Mouse (Mus musculus): ENCODE measurements around the gene Klc1.

Gene Klc1

GRCm38 (mm10) chr12:111770651-111771050, 12.0 kb downstream of the Klc1 start:
- no peak for DNase-seq (ENCODE audit: low read depth, low spot score)

DNA sequence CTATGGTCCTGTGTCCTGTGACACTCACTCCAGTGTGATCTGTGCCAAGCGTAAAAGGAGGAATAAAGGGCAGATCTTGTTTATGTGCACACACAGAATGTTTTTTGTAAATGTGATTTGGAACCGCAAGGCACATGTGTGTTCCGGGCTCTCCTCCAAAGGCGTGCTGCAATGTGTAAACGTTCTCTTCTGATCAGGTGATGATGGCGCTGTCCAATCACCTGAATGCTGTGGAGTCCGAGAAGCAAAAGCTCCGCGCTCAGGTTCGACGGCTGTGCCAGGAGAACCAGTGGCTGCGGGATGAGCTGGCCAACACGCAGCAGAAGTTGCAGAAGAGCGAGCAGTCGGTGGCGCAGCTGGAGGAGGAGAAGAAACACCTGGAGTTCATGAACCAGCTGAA, 15.5 kb downstream of the Klc1 start:
- no peak for DNase-seq (ENCODE audit: low read depth, low spot score)

- DNase-seq (ENCODE audit: low read depth, low spot score), result no peak
Measured at GRCm38 (mm10) chr12:111774845-111775244, 16.2 kb downstream of the Klc1 start.

GRCm38 (mm10) chr12:111777919-111778318, 19.3 kb downstream of the Klc1 start:
- DNase-seq (ENCODE audit: low read depth, low spot score), result no peak

DNA sequence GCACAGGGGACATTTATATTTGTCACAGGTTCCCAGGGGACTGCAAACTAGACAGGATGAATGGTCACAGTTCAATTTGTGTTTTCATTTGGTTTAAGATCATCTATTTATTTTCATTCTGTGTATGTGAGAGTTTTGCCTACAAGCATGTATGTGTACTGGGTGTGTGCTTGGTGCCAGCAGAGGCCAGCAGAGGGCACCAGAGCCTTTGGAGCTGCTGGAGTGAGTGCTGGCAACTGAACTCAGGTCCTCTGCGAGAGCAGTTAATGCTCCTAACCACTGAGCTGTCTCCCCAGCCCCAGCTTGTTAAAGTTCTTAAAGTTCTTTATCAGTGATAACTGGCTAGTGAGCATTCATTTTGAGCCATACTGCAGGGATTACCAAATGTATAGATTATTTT, 20.9 kb downstream of the Klc1 start:
- DNase-seq (ENCODE audit: low read depth, low spot score), result no peak

DNA sequence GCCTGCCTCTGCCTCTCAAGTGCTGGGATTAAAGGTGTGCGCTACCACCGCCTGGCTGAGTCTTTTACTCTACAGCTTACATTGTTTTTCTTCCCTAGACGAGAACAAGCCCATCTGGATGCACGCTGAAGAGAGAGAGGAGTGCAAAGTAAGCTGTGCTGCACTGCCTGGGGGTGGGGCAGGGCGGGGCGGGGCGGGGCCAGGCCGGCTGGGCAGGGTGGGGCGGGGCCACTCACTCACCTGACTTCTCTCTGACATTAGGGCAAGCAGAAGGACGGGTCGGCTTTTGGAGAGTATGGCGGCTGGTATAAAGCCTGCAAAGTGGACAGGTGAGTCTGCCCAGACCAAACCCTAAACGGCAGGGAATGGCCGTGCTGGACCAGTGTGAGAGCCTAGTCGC, 26.5 kb downstream of the Klc1 start:
- DNase-seq (ENCODE audit: low read depth, low spot score), result no peak

DNA sequence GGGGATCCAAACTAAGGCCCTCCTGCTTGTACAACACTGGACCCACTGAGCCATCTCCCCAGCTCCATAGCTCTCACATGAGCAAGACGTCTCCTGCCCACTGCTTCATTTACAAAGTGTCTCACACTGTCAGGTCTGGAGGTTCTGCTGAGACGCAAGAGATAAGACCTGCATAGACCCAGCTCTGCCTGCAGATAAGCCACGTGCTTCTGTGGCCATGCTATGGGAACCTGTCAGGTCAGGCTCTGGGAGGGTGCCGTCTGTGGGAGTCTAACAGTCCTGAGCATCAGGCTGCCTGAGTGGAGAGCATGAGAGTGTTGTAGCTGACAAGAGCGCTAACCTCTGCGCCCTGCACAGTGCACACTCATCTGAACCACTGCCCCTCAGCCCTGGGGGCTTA, 28.4 kb downstream of the Klc1 start:
- no peak for DNase-seq (ENCODE audit: low read depth, low spot score)

DNA sequence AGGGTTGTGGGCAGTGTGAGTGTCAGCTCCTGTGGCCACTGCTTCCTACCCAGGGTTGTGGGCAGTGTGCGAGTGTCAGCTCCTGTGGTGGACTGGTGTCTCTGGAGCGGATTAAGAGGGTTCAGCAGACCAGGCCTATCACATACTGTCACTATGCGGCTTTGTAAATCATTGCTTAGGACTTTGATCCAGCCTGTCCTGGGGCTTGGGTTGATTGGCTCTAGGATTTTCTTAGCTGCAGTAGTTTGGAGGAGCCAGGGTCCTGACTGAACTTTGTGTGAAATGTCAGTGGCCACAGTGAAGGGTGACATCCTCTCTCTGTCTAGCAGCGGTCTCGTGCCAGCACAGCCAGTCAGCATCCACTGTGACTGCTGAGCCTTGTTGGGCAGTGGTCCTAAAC, 31.4 kb downstream of the Klc1 start:
- no peak for DNase-seq (ENCODE audit: low read depth, low spot score)

DNA sequence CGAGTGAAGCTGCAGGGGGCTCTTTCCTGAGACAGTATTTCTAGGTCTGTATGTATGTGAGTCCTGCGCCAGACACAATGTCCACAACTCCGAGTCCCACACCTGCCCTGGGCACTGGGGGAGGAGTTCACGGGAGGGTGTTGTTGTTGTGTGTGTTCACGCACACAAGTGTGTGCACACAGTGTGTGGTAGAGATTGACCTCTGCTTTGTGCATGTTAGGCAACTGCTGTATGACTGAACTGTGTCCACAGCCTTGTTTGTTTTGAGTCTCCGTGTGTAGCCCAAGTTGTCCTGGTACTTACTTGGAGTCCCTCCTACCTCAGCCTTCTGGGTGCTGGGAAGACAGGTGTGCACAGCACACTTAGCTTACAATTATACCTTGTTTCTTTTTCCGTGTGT, 32.0 kb downstream of the Klc1 start:
- no peak for DNase-seq (ENCODE audit: low read depth, low spot score)

GRCm38 (mm10) chr12:111791474-111792104, 32.9 kb downstream of the Klc1 start:
- DNase-seq (ENCODE audit: low read depth, low spot score), result no peak

DNA sequence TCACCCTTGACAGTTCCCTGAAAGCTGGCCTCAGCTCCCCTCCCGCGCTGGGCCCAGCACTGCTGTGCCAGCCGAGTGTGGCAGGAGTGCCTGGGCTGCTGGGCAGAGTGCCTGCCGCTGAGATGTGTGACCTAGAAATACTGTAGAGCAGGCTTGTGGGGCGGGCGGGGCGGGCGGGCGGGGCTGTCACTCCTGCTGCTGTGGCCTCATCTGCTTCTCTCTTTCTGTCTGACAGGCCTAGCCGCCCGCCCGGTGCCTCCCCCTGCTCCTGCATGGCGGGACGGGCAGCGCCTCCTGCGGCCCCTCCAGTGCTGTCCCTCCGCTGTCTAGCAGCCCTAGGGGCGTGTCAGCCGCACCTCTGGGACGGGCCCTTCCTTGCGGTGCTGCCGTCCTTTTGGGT, 35.5 kb downstream of the Klc1 start:
- DNase-seq (ENCODE audit: low read depth, low spot score), result peak; percentile 60

DNA sequence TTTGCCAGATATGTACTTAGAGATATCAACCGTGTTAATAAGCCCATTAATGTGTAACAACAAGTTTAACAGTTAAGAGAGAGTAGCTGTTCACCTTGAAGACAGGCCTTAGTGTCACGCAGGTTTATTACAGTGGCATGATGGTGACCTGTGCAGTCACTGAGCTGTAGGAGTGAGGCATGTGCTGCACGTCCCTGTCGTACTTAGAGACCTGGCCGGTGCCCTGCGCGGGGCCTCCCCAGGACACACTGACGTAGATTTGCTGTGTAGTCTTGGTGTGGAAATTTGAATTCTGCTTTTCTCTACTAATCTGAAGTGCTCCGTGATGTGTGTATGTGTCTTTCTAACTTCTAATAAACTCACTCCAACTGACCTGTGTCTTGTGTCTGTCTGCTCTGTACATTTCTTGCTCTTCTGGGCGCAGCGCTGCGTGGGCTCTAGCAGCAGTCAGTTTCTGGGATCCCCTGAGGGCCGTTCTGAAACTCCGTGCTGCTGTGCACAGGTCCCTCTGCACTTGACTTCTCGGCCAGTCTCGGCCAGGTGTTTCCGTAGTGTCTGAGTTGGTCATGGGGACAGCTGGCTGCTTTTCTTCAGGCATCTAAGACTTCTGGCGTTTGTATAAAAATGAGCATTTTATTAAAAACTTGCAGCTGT, 36.0 kb downstream of the Klc1 start:
- DNase-seq (ENCODE audit: low read depth, low spot score), result no peak

GRCm38 (mm10) chr12:111795180-111795895, 36.7 kb downstream of the Klc1 start:
- no peak for DNase-seq (ENCODE audit: low read depth, low spot score)

- no peak for DNase-seq (ENCODE audit: low read depth, low spot score)
Measured at GRCm38 (mm10) chr12:111797251-111797650, 38.6 kb downstream of the Klc1 start.

DNA sequence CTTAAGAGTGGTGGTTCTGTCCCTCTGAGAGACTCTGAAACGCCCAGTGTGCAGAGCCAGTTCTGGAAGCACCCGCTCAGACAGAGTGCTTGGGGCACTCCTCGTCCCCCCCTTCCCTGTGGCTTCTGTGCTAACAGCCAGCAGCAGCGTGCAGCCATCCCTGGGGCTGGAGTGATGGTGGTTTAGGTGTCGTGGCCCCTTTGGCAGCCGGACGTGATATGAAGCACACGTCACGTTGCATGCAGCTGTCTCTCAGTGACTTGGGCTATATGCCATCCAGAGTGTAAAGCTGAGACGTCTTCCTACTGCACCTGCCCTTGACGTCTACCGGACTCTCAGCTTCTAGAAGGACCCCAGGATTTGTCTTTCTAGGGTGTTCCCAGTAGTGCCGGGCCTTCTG, 39.8 kb downstream of the Klc1 start:
- no peak for DNase-seq (ENCODE audit: low read depth, low spot score)

- DNase-seq (ENCODE audit: low read depth, low spot score), result no peak
Measured at GRCm38 (mm10) chr12:111800459-111801183, 42.0 kb downstream of the Klc1 start.

GRCm38 (mm10) chr12:111803538-111803937, 44.9 kb downstream of the Klc1 start:
- no peak for DNase-seq (ENCODE audit: low read depth, low spot score)

- DNase-seq (ENCODE audit: low read depth, low spot score), result no peak
Measured at GRCm38 (mm10) chr12:111808775-111809174, 50.1 kb downstream of the Klc1 start.

DNA sequence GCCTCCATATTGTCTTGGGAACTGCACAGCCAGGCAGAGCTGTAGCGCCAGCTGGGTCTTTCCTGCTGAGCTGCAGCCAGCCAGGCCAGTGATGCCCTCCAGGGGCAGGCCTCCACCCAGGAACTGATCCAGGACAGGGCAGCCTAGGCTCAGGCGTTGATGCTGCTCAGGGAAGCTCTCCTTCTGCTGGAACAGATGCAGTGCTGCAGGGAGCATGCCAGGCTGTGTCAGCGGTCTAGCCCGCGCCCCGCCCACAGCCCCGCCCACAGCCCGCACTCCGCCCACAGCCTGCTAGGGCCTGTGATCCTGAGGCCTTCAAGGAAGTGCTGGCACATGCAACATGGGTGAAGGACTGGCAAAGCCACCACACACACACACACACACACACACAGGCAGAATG, 51.1 kb downstream of the Klc1 start:
- peak; percentile 81 for DNase-seq (ENCODE audit: low read depth, low spot score)

DNA sequence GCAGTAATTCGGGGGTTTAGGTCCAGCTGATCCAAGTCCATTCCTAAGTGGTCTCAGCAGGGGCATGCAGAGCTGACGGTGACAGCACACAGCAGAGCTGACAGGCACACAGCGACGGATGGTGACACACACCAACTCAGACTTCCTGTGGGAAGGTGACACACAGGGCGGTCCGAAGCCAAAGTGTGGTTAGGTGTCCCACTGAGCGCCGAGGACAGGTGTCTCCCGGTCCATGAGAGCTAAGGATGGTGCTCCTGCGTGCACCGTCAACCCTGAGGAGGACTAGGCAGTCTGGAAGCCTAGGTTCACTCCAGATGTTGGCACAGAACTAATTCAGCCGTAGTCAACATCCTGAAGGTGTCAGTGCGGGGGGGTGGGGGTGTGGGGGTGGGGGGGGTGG, 53.4 kb downstream of the Klc1 start:
- DNase-seq (ENCODE audit: low read depth, low spot score), result no peak

- DNase-seq (ENCODE audit: low read depth, low spot score), result no peak
Measured at GRCm38 (mm10) chr12:111812611-111813010, 54.0 kb downstream of the Klc1 start.

- no peak for DNase-seq (ENCODE audit: low read depth, low spot score)
Measured at GRCm38 (mm10) chr12:111813111-111813765, 54.6 kb downstream of the Klc1 start.
